Mouse (Mus musculus) limb, embryonic 15.5 days (tissue): ENCODE results near the gene Peak1. TPM values are rescaled to one million over a fixed set of nuclear protein-coding genes. Genes with fewer than 3 reads are reported as not detected.
"Not testable (repeated sequence)": the region's sequence is repeated elsewhere in the genome, so short reads cannot be mapped to it uniquely, and the experiment has no call there.

Experiments
- ATAC-seq: fragments of 200-750 bp; cut with Nextera tagmentation; 2 replicates; pipeline ENCODE4 v1.8.0; 2017; ENCODE audit warnings: low read depth, moderate TSS enrichment; ENCODE audit not compliant: insufficient number of reproducible peaks, low FRiP score, low TSS enrichment
- H3K27ac ChIP-seq: fragments of 300-500 bp; sonication (generic); 2 replicates; pipeline ENCODE4 v1.5.1; 2015; ENCODE audit warnings: moderate library complexity, mild to moderate bottlenecking, inconsistent platforms
- H3K27me3 ChIP-seq: fragments of 300-500 bp; sonication (generic); 2 replicates; pipeline ENCODE4 v1.6.1; 2015; ENCODE audit warnings: inconsistent platforms
- H3K36me3 ChIP-seq: fragments of 300-500 bp; sonication (generic); 2 replicates; pipeline ENCODE4 v1.6.1; 2015; ENCODE audit warnings: inconsistent platforms
- H3K4me1 ChIP-seq: fragments of 300-500 bp; sonication (generic); 2 replicates; pipeline ENCODE4 v1.6.1; 2015; ENCODE audit warnings: inconsistent platforms
- H3K4me2 ChIP-seq: fragments of 300-500 bp; sonication (generic); 2 replicates; pipeline ENCODE4 v1.6.1; 2015; ENCODE audit warnings: mild to moderate bottlenecking, inconsistent platforms
- H3K4me3 ChIP-seq: fragments of 300-500 bp; sonication (generic); 2 replicates; pipeline ENCODE4 v1.5.1; 2015; ENCODE audit warnings: mild to moderate bottlenecking, inconsistent platforms
- H3K9ac ChIP-seq: fragments of 300-500 bp; sonication (generic); 2 replicates; pipeline ENCODE4 v1.6.1; 2015; ENCODE audit warnings: inconsistent platforms
- H3K9me3 ChIP-seq: fragments of 300-500 bp; sonication (generic); 2 replicates; pipeline ENCODE4 v1.6.1; 2016; ENCODE audit warnings: inconsistent platforms
- WGBS: fragments of 180-500 bp; shearing (Covaris S2); methylation state at CpG from one replicate; pipeline ENCODE4 v1.1.7; 2015; 5-methylcytosine and 5-hydroxymethylcytosine counted together
- polyA plus RNA-seq: library from polyadenylated mRNA; unstranded; fragments of >200 nt; fragmentation: Nextera tagmentation; extraction: Ambion mirVana; gene quantifications from 2 replicates; pipeline ENCODE4 v1.2.1, GENCODE M21; 2015

Peak1 gene
- polyA plus RNA-seq, 1 experiment from 2014 or later = 11.8 TPM

DNA sequence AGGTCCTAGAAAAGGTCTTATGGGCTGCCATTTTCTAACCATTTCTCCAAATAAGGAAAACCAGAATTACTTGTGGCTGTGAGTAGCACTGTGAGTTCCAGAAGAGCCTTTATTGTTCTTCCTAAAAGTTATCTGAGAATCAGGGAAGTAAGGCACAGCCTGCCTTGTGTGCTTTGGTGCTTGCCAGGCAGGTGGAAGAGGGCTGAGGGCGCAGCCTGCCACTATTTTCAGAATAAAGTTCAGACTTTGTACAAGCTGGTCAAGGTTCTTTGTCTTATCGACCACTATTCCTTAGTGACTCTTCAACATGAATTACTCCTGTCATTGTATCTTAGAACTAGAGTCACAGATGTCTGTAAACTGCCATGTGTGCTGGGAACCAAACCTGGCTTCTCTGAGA, 184.6 kb downstream of the Peak1 start:
- no peaks in the 10 kb centered on the region for H3K9me3 ChIP-seq
- no peak overlapping the region for H3K9ac ChIP-seq
- H3K4me1 ChIP-seq = 0 out of 2 replicates have a peak, but pooled peaks cover 4% of the 10 kb centered on the region
- H3K4me3 ChIP-seq = no peak overlapping the region
- 86% methylated on average over 2 of the region's 2 CpGs for WGBS
- no peak overlapping the region for H3K4me2 ChIP-seq
- no peak for ATAC-seq
- H3K36me3 ChIP-seq = no peaks in the 10 kb centered on the region
- no peaks in the 10 kb centered on the region for H3K27me3 ChIP-seq
- no peak overlapping the region for H3K27ac ChIP-seq

DNA sequence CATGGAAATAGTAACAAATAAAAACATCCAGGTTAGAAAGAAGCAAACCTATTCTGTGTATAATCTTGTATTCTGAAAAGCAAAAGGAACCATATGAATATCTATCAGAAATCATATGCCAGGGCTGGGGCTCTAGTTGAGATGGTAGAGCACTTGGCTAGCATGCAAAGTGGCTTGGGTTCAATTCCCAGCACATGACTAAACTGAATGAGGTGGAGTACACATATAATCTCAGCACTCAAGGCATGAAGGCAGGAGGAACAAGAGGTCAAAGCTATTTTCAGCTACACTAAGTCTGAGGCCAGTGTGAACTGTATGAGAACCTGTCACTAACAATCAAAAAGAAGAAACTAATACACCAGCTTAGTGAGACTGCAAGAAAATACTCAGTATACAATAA, 187.0 kb downstream of the Peak1 start:
- H3K27me3 ChIP-seq = no peaks in the 10 kb centered on the region
- no peak for ATAC-seq

DNA sequence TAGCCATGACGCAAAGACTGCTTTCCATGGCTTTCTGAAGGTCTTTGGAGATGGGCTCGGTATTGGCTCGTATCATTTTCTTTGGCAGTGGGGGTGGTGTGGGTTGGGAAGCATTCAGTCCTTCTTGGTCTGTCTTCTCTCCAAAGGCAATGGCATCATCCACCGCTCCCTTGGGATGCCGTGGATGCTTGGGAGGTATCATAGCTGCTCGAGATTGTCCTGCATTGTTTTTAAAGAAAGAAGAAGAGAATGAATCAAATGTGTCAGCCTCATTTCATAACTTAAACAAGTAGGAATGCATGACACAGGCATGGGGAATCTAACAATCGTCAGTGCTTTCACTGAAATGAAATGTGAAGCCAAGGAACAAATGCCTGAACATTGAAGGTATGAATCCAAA, 190.2 kb downstream of the Peak1 start:
- Histone ChIP-seq H3K4me2 (no peak overlapping the region), H3K4me1 (no peaks in the 10 kb centered on the region), H3K27me3 (no peaks in the 10 kb centered on the region), H3K9ac (no peak overlapping the region), H3K36me3 (0 out of 2 replicates have a peak, but pooled peaks cover 7% of the 10 kb centered on the region), H3K27ac (no peak overlapping the region), H3K4me3 (no peak overlapping the region), H3K9me3 (no peaks in the 10 kb centered on the region)
- ATAC-seq = no peak
- WGBS = 89% methylated on average over 7 of the region's 7 CpGs

More for the DNA sequence above, 187.0 kb downstream of the Peak1 start:
- Histone ChIP-seq H3K27ac (no peak overlapping the region), H3K4me2 (no peak overlapping the region), H3K9ac (no peak overlapping the region), H3K36me3 (0 out of 2 replicates have a peak, but pooled peaks cover 7% of the 10 kb centered on the region), H3K4me1 (0 out of 2 replicates have a peak, but pooled peaks cover 4% of the 10 kb centered on the region), H3K4me3 (no peak overlapping the region), H3K9me3 (no peaks in the 10 kb centered on the region)

DNA sequence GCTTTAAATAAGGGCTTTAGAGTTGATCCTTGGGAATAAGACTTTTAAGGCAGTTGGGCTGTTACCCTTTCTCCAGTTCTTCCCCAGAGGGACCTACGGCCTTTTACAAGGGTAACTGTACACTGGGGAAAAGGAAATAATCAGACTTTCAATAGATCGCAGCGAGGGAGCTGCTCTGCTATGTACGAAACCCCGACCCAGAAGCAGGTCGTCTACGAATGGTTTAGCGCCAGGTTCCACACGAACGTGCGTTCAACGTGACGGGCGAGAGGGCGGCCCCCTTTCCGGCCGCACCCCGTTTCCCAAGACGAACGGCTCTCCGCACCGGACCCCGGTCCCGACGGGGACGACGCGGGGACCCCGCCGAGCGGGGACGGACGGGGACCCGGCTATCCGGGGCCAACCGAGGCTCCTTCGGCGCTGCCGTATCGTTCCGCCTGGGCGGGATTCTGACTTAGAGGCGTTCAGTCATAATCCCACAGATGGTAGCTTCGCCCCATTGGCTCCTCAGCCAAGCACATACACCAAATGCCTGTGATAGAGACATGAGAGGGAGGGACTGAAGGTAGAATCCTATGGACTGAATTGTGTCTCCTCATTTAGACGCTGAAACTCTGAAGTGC, 194.3 kb downstream of the Peak1 start:
- not testable (repeated sequence) for H3K4me1 ChIP-seq, H3K27ac ChIP-seq, H3K9ac ChIP-seq, H3K27me3 ChIP-seq, H3K36me3 ChIP-seq, H3K9me3 ChIP-seq
- Histone ChIP-seq H3K4me2 (peak overlapping the region; percentile 5; the same call in 1 of the 2 replicates), H3K4me3 (peak overlapping the region; percentile 16; the same call in 1 of the 2 replicates)
- 21% methylated on average over 37 of the region's 45 CpGs for WGBS
- ATAC-seq = peak; percentile 100

DNA sequence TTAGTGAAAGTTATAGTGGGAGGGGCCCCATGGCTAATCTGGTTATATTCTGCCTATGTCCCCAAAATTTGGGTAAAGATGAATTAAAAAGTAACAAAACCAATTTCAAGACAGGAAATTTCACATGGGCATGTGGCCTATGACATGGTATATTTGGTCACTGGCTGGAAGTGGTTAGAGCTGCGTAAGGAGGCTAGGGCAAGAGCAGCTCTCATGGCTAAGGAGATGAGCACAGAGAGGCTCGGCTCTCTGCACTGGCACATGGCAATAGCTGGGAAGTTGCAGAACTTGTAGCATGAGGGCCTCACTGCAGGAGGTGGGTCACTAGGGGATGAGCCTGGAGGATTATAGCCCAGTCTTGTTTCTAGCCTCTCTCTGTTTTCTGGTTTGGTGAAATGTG, 199.0 kb downstream of the Peak1 start:
- peaks cover 2% of the 10 kb centered on the region; the same call in 1 of the 2 replicates for H3K4me1 ChIP-seq
- no peak overlapping the region for H3K9ac ChIP-seq
- no peaks in the 10 kb centered on the region for H3K27me3 ChIP-seq
- ATAC-seq = no peak
- 78% methylated on average over 2 of the region's 2 CpGs for WGBS
- H3K36me3 ChIP-seq = no peaks in the 10 kb centered on the region
- H3K4me3 ChIP-seq = no peak overlapping the region
- no peak overlapping the region for H3K4me2 ChIP-seq
- no peaks in the 10 kb centered on the region for H3K9me3 ChIP-seq
- no peak overlapping the region for H3K27ac ChIP-seq

DNA sequence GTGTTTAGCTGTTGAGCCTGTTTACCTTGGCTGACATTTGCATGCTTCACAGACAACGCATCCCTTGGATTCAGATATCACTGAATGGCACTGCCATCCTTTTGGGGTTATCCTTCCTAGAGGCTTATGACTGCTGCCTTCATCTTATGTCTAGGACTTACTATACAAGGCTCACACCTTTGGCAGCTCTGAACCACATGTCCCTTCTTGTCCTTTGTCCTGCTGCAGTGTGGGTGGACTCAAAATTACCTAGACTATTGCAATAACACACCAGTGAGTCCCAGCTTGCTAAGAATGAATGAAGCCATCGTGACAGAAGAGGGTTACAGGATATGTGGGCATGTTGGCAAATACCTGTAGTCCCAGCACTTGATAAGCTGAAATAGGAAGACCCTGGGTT, 199.8 kb downstream of the Peak1 start:
- no peak overlapping the region for H3K27ac ChIP-seq
- H3K4me2 ChIP-seq = no peak overlapping the region
- no peak for ATAC-seq
- no peak overlapping the region for H3K9ac ChIP-seq
- H3K36me3 ChIP-seq = no peaks in the 10 kb centered on the region
- no peaks in the 10 kb centered on the region for H3K9me3 ChIP-seq
- H3K4me3 ChIP-seq = no peak overlapping the region
- H3K4me1 ChIP-seq = peaks cover 7% of the 10 kb centered on the region
- WGBS = 93% methylated on average over 2 of the region's 2 CpGs
- H3K27me3 ChIP-seq = no peaks in the 10 kb centered on the region

DNA sequence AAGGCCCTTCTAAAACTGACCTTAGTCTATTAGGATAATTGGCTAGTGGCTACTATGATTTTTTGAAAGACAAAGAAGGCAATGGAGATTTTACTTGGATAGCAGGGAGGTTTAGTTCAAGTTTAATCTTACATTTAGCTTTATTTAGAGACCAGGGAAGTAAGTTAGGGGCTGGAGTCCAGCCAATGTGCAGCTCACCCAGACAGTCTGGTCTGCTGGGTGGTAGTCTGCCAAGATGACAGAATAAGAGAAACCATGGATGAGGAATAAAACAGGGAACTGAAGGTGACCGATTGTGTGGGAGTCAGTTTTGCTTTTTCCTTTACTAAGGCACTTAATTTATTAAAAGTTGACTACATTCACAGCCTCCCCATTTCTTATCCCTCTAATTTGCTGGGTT, 200.5 kb downstream of the Peak1 start:
- Histone ChIP-seq H3K9ac (no peak overlapping the region), H3K27ac (no peak overlapping the region), H3K4me1 (peaks cover 7% of the 10 kb centered on the region), H3K27me3 (no peaks in the 10 kb centered on the region), H3K9me3 (no peaks in the 10 kb centered on the region), H3K36me3 (no peaks in the 10 kb centered on the region), H3K4me2 (no peak overlapping the region), H3K4me3 (no peak overlapping the region)
- 69% methylated on average over 1 of the region's 1 CpGs for WGBS
- ATAC-seq = no peak

DNA sequence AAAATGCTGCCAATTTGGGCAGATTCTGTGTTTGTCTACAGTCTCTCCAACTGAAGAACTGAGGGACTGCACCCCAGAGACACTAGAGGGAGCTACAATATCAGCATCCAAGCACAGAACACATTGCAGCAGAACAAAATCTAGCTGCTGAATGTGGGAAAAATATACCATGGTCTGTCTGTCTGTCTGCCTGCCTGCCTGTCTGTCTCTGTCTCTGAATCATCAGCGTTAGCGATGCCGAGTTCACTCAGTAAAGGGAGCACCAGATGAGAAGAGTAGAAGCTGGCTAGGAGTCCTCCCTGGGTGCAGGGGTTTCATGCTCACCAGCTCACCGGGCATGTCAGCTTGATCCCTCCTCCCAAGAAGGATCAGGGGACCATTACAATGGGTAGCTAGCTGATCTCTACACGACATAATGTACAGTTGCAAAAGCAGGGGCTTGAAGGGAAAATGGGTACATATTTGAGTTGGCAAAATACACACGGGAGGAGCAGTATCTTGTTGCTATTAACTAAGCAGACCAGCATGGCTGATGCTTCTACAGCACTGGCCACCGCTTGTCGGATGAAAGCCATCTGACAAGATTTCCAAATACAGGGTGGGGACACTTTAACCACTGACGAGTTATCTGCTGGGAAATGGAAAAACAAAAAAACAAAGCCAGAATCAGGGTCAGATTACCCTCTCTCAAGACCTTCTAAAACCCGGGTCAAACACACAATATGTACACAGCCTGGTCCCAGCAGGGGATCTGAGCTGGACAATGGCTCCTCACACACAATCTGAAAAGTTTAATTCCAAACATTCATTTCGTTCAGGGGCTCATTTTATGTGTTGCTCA, 204.2 kb downstream of the Peak1 start:
- H3K36me3 ChIP-seq = no peaks in the 10 kb centered on the region
- no peak overlapping the region for H3K4me2 ChIP-seq
- H3K4me3 ChIP-seq = no peak overlapping the region
- H3K9me3 ChIP-seq = no peaks in the 10 kb centered on the region
- no peaks in the 10 kb centered on the region for H3K27me3 ChIP-seq
- ATAC-seq = no peak
- peaks cover 7% of the 10 kb centered on the region for H3K4me1 ChIP-seq
- H3K27ac ChIP-seq = no peak overlapping the region
- no peak overlapping the region for H3K9ac ChIP-seq
- WGBS = 40% methylated on average over 11 of the region's 11 CpGs

DNA sequence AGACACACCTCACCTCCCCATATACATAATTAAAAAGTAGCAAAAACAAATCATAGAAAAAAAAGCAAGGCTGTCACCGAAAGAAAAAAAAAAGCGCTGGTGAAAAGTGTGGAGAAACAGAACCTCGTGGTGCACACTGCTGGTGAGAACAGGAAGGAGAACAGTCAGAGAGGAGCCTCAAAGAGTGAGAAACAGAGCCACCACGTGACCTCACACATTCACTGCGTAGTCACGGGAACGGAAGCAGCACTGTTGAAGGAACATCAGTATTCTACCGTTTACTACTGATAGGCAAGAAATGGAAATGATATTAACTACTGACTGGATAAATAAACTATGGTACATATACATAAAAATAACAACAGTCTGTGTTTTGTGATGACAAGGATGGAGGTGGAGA, 209.1 kb downstream of the Peak1 start:
- WGBS = 89% methylated on average over 8 of the region's 8 CpGs
- H3K9ac ChIP-seq = no peak overlapping the region
- H3K27ac ChIP-seq = no peak overlapping the region
- peaks cover 18% of the 10 kb centered on the region for H3K36me3 ChIP-seq
- H3K9me3 ChIP-seq = no peaks in the 10 kb centered on the region
- no peak overlapping the region for H3K4me2 ChIP-seq
- no peaks in the 10 kb centered on the region for H3K27me3 ChIP-seq
- peaks cover 4% of the 10 kb centered on the region for H3K4me1 ChIP-seq
- H3K4me3 ChIP-seq = no peak overlapping the region
- ATAC-seq = no peak

DNA sequence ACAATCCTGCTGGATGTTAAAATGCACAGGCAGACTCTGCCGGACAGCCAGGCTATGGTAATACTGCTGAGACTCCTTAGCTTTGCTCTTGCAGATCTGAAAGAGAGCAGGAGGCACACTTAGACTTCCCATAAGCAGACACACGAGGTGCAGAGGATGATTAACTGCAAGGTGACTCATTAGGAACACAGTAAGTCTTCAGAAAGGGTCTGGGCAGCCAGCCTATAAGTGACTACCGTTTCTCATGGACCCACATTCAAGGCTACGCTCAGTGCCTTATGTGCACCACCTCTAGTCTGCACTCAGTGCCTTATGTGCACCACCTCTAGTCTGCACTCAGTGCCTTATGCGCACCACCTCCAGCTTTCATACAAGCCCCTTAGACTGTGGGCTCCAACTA, 210.4 kb downstream of the Peak1 start:
- Histone ChIP-seq H3K27ac (no peak overlapping the region), H3K4me1 (no peaks in the 10 kb centered on the region), H3K4me2 (no peak overlapping the region), H3K36me3 (peaks cover 18% of the 10 kb centered on the region), H3K27me3 (no peaks in the 10 kb centered on the region), H3K9ac (no peak overlapping the region), H3K9me3 (no peaks in the 10 kb centered on the region), H3K4me3 (no peak overlapping the region)
- ATAC-seq = no peak
- 75% methylated on average over 5 of the region's 5 CpGs for WGBS

DNA sequence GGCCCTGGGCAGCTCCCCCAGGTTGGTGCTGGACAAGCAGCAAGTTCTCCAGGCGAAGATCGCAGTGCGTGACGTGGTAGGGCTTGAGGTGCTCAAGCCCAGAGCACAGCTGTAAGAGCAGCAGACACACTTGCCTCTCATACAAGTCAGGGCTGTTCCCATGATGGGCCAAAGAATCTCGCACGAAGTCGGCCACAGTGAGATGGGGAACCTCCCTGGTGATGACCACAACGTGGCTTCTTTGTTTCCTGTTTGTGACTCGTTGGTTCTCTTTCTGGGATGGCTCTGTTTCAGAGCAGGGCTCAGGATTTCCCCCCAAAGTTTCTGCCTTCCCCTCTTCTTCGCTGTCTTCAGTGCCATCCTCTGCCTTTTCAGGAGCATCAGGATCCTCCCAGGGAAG, 210.8 kb downstream of the Peak1 start:
- peaks cover 18% of the 10 kb centered on the region for H3K36me3 ChIP-seq
- no peak overlapping the region for H3K27ac ChIP-seq
- no peaks in the 10 kb centered on the region for H3K4me1 ChIP-seq
- 86% methylated on average over 10 of the region's 10 CpGs for WGBS
- no peaks in the 10 kb centered on the region for H3K27me3 ChIP-seq
- H3K4me2 ChIP-seq = no peak overlapping the region
- no peak overlapping the region for H3K9ac ChIP-seq
- no peak overlapping the region for H3K4me3 ChIP-seq
- no peak for ATAC-seq
- H3K9me3 ChIP-seq = no peaks in the 10 kb centered on the region

DNA sequence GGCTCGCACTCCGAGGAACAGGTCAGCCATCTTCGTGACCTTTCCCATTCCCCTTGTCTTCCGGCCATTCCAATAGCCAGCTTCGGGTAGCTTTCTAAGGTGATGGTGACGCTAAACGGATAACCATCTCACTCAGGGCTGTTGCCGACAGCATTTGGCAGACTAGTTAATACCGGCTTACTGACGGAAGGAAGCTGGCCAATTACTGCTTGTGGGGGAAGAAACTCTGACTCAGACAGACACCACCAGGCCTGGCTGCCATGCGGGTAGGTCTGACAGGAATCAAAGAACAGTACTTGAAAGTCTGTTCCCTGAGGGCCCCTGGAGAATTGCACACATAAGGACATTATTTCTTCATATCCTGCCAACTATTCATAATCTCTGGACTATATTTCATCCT, 212.5 kb downstream of the Peak1 start:
- Histone ChIP-seq H3K36me3 (peaks cover 18% of the 10 kb centered on the region), H3K9me3 (no peaks in the 10 kb centered on the region), H3K4me1 (peaks cover 7% of the 10 kb centered on the region), H3K4me3 (no peak overlapping the region), H3K27me3 (no peaks in the 10 kb centered on the region), H3K4me2 (no peak overlapping the region), H3K27ac (no peak overlapping the region), H3K9ac (no peak overlapping the region)
- no peak for ATAC-seq
- WGBS = 68% methylated on average over 11 of the region's 11 CpGs
